Mouse (Mus musculus) spleen, adult 2 months (tissue): ENCODE measurements around the gene Sectm1a.

Experiments
- CTCF ChIP-seq: fragments of 200-500 bp; IDR thresholded peaks from 2 replicates; pipeline ENCODE4 v1.5.1; 2011; ENCODE audit warnings: mild to moderate bottlenecking, inconsistent platforms; ENCODE audit not compliant: insufficient read depth, insufficient read length, insufficient replicate concordance; ENCODE audit errors: extremely low read depth
- POLR2A ChIP-seq: fragments of 200-500 bp; IDR thresholded peaks from 2 replicates; pipeline ENCODE4 v1.6.1; 2011; ENCODE audit warnings: low read depth, low read length, inconsistent platforms

GRCm38 (mm10) chr11:121126395-121126794, 45.4 kb upstream of the Sectm1a start:
- TF ChIP-seq POLR2A: no peak
- TF ChIP-seq CTCF: no peak
